Mouse (Mus musculus) cerebellum, adult 2 months (tissue): ENCODE measurements around the gene Stra6l.

Source experiments
- CTCF ChIP-seq: fragments of 200-500 bp; IDR thresholded peaks from 2 replicates; pipeline ENCODE4 v1.5.1; 2011; ENCODE audit warnings: low read depth, mild to moderate bottlenecking, control low read depth, low read length, moderate library complexity, borderline replicate concordance; ENCODE audit not compliant: insufficient read depth
- POLR2A ChIP-seq: fragments of 200-500 bp; IDR thresholded peaks from 2 replicates; pipeline ENCODE4 v1.6.1; 2011; ENCODE audit warnings: low read length, control low read depth, borderline replicate concordance; ENCODE audit not compliant: insufficient read depth

DNA sequence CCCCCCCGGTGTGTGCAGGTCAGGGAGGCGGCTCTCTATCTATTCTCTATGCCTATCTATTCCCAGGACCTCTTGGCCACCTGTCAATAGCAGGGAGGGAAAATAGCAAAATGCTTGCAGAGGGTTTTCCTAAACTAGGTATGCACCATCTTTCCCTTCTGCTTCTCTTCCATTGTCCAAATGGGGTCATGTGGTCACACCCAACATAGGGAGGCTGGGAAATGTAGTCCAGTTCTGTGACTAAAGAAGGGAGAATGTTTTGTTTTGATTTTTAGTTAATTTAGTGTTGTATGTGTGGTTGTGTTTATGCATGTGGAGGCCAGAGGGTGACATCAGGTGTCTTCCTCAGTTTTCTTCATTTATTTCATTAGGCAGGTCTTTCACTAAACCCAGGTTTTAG lies 23.7 kb downstream of the Stra6l start:
- no peak for TF ChIP-seq POLR2A
- no peak for TF ChIP-seq CTCF
